Mouse (Mus musculus): ENCODE results near the gene Mrps27. TPM values are rescaled to one million over a fixed set of nuclear protein-coding genes. Genes with fewer than 3 reads are reported as not detected.
A peak's percentile ranks its signal among the peaks of the same experiment; 100 is the strongest.

Mrps27 gene
- total and polyA plus RNA-seq, 2 experiments from 2014 or later: 17.5 to 41.7 TPM

DNA sequence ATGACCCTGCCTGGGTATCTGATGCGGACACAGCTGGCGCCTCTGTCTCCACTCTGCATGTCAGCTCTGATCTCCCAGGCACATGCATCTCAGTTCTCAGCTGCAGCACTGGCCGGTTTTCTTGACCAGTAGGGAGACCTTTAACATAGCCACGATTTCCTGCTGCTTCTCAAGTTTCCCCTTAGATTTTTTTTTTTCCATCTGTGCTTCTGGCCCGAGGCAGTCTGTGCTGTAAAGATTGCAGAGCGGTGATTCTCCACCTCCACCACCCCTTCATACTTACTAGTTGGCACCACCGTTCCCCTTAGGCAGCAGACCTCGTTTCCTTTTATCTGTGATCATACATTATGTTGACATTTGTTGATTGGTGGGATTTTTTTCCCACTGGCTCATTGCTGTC lies 6.6 kb downstream of the Mrps27 start:
- 85% methylated on average over 8 of the region's 8 CpGs for WGBS
- DNase-seq (ENCODE audit: low spot score) (no peak), ATAC-seq (no peak)
- no peak overlapping the region for H3K9ac ChIP-seq (replicated peaks; ENCODE audit: low read length)
- H3K4me3 ChIP-seq (ENCODE audit: low read length): no peak overlapping the region
- no peak overlapping the region for H3K4me2 ChIP-seq (ENCODE audit: low read depth, low read length)
- H3K36me3 ChIP-seq (ENCODE audit: insufficient read depth, low read length): peaks cover 4% of the 10 kb centered on the region; the same call in 1 of the 2 replicates
- 0 out of 2 replicates have a peak, but pooled peaks cover 4% of the 10 kb centered on the region for H3K4me1 ChIP-seq (ENCODE audit: insufficient read depth, low read length)
- TF ChIP-seq CTCF (IDR thresholded peaks at IDR 0.05; ENCODE audit: low read depth): no peak
- no peak overlapping the region for H3K27ac ChIP-seq
- no peaks in the 10 kb centered on the region for H3K27me3 ChIP-seq (ENCODE audit: insufficient read depth, low read length)
- H3K9me3 ChIP-seq (ENCODE audit: low read length): no peaks in the 10 kb centered on the region

DNA sequence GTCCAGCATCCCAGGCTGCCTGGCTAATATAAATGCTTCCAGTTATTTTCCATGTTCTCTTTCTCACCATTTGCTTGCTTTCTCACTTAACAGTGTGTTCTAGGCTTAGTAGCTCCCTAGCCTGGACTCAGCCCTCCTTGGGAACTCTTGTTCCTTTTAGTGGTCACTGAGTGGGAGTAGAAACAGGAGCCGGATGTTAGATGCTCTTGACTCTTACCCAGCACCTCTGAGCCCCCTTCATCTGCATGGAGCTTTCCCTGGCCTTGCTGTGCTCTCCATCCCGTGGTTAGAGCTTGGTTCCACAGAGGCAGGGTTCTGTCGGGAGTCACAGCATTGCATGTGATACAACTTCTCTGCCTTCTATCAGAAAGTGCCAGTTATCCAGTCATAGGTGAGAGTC lies 7.0 kb downstream of the Mrps27 start:
- no peak overlapping the region for H3K4me2 ChIP-seq (ENCODE audit: low read depth, low read length)
- 0 out of 2 replicates have a peak, but pooled peaks cover 4% of the 10 kb centered on the region for H3K4me1 ChIP-seq (ENCODE audit: insufficient read depth, low read length)
- DNase-seq (ENCODE audit: low spot score) (no peak), ATAC-seq (no peak)
- H3K9ac ChIP-seq (replicated peaks; ENCODE audit: low read length): no peak overlapping the region
- H3K4me3 ChIP-seq (ENCODE audit: low read length): no peak overlapping the region
- H3K27ac ChIP-seq: no peak overlapping the region
- H3K36me3 ChIP-seq (ENCODE audit: insufficient read depth, low read length): peaks cover 4% of the 10 kb centered on the region; the same call in 1 of the 2 replicates
- no peaks in the 10 kb centered on the region for H3K9me3 ChIP-seq (ENCODE audit: low read length)
- TF ChIP-seq CTCF (IDR thresholded peaks at IDR 0.05; ENCODE audit: low read depth): no peak
- 88% methylated on average over 3 of the region's 3 CpGs for WGBS
- no peaks in the 10 kb centered on the region for H3K27me3 ChIP-seq (ENCODE audit: insufficient read depth, low read length)

DNA sequence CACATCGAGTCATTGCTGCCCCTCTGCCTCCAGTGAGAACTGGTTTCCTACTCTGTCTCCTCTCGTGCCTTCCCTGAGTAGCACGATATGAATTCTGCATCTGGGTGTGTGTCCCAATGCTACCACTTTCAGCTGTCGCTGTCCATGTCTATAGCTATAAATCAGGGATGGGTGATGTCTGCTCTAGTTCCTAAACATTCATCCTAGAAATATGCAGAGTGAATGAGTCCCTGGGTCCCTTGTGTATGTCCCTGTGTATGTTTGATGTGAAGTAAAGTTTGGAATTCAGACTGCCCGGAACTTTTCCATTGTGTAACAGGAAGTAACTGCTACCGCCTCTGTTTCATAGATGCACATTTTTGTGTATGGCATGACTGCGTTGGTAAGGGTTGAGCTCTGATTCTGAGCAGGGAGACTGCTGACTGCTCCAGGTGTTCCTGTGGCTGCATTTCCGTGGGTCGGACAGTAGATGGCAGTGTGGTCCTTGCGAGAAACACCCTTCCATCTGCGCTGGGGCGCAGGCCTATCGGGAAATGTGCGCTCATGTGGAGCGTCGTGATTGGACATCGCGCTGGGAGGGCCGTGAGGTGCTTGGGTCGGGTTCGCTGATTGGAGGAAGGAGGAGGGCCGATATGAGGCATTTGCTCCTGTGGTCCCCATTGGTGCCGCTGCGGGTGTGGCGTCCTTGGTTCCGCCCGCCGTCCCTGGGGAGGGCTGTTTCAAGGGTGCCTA lies 8.3 kb downstream of the Mrps27 start:
- H3K27me3 ChIP-seq (ENCODE audit: insufficient read depth, low read length): no peaks in the 10 kb centered on the region
- peak overlapping the region; percentile 70 for H3K4me2 ChIP-seq (ENCODE audit: low read depth, low read length)
- peak overlapping the region; percentile 79 for H3K27ac ChIP-seq
- peak overlapping the region; percentile 45 for H3K9ac ChIP-seq (replicated peaks; ENCODE audit: low read length)
- H3K4me3 ChIP-seq (ENCODE audit: low read length): peak overlapping the region; percentile 39
- ATAC-seq (peak; percentile 100), DNase-seq (ENCODE audit: low spot score) (peak; percentile 98)
- H3K4me1 ChIP-seq (ENCODE audit: insufficient read depth, low read length): 0 out of 2 replicates have a peak, but pooled peaks cover 4% of the 10 kb centered on the region
- 12% methylated on average over 28 of the region's 28 CpGs for WGBS
- no peaks in the 10 kb centered on the region for H3K9me3 ChIP-seq (ENCODE audit: low read length)
- TF ChIP-seq CTCF (IDR thresholded peaks at IDR 0.05; ENCODE audit: low read depth): peak; percentile 100
- H3K36me3 ChIP-seq (ENCODE audit: insufficient read depth, low read length): peaks cover 4% of the 10 kb centered on the region; the same call in 1 of the 2 replicates

DNA sequence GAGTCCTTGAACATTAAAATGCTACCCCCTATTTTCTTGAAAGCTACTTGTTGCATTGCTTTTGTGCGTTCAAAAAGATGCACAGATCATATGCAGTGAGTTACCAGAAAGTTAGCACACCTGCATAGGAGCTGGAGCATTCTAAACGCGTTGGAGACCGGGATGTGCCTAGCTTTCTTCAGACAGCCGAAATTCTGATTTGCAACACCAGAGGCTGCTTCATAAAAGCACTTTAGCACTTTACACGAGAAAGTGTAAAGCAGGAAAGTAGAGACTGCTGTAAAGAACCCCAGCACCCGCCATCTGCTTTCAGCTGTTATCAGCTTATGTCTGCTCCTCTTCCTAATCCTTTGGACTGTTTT lies 8.9 kb downstream of the Mrps27 start:
- Histone ChIP-seq H3K4me2 (ENCODE audit: low read depth, low read length) (peak overlapping the region; percentile 70), H3K4me3 (ENCODE audit: low read length) (peak overlapping the region; percentile 39), H3K9ac (replicated peaks; ENCODE audit: low read length) (peak overlapping the region; percentile 45), H3K27me3 (ENCODE audit: insufficient read depth, low read length) (no peaks in the 10 kb centered on the region), H3K27ac (peak overlapping the region; percentile 79), H3K4me1 (ENCODE audit: insufficient read depth, low read length) (0 out of 2 replicates have a peak, but pooled peaks cover 4% of the 10 kb centered on the region), H3K9me3 (ENCODE audit: low read length) (no peaks in the 10 kb centered on the region), H3K36me3 (ENCODE audit: insufficient read depth, low read length) (peaks cover 4% of the 10 kb centered on the region; the same call in 1 of the 2 replicates)
- ATAC-seq (no peak), DNase-seq (ENCODE audit: low spot score) (no peak)
- TF ChIP-seq CTCF (IDR thresholded peaks at IDR 0.05; ENCODE audit: low read depth): no peak
- whole genome bisulfite sequencing: 9% methylated on average over 7 of the region's 7 CpGs

DNA sequence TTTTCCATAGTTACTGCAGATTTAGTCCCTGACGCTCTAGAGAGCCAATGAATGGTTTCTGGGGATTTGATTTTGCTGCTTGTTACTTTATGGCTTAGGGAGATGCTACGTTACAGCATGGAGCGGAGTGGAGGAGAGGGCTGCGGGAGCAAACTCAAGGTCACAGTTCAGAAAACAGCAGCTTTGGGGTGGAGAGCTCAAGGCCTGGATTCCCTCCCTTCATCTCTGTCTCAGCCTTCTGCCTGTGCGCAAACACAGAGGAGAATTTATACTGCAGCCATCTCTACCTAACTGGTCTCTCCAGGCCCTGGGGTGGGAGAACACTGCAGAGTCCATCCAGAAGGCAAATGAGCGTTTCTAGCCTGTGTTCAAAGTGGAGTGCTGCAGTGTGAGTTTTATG lies 10.5 kb downstream of the Mrps27 start:
- TF ChIP-seq CTCF (IDR thresholded peaks at IDR 0.05; ENCODE audit: low read depth): no peak
- Histone ChIP-seq H3K27ac (no peak overlapping the region), H3K4me1 (ENCODE audit: insufficient read depth, low read length) (0 out of 2 replicates have a peak, but pooled peaks cover 4% of the 10 kb centered on the region), H3K4me2 (ENCODE audit: low read depth, low read length) (no peak overlapping the region), H3K4me3 (ENCODE audit: low read length) (no peak overlapping the region), H3K36me3 (ENCODE audit: insufficient read depth, low read length) (peaks cover 2% of the 10 kb centered on the region; the same call in 1 of the 2 replicates), H3K9ac (replicated peaks; ENCODE audit: low read length) (no peak overlapping the region), H3K9me3 (ENCODE audit: low read length) (no peaks in the 10 kb centered on the region), H3K27me3 (ENCODE audit: insufficient read depth, low read length) (no peaks in the 10 kb centered on the region)
- 91% methylated on average over 6 of the region's 6 CpGs for WGBS
- no peak for ATAC-seq
- no peak for DNase-seq (ENCODE audit: low spot score)

DNA sequence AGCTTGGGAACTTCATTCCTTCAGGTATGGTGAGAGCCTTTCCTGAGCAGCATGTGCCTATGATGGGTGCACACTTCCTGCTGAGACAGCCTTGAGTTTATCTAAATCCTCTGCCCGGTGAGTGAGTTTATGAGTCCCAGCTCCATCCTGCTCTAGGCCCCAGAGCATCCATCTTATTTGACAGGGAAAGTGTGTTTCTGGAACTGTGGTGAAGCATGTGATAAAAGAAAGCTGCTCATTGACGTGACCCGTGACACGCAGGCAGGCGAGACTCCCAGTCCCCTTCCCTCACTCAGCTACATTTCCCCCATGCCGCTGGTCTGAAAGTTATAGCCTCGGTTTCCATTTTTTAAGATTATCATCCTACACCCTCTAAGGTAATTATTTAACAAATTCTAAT lies 11.3 kb downstream of the Mrps27 start:
- Histone ChIP-seq H3K27ac (no peak overlapping the region), H3K36me3 (ENCODE audit: insufficient read depth, low read length) (no peaks in the 10 kb centered on the region), H3K4me1 (ENCODE audit: insufficient read depth, low read length) (0 out of 2 replicates have a peak, but pooled peaks cover 4% of the 10 kb centered on the region), H3K4me3 (ENCODE audit: low read length) (no peak overlapping the region), H3K4me2 (ENCODE audit: low read depth, low read length) (no peak overlapping the region), H3K27me3 (ENCODE audit: insufficient read depth, low read length) (no peaks in the 10 kb centered on the region), H3K9me3 (ENCODE audit: low read length) (no peaks in the 10 kb centered on the region), H3K9ac (replicated peaks; ENCODE audit: low read length) (no peak overlapping the region)
- no peak for DNase-seq (ENCODE audit: low spot score)
- TF ChIP-seq CTCF (IDR thresholded peaks at IDR 0.05; ENCODE audit: low read depth): no peak
- 74% methylated on average over 7 of the region's 7 CpGs for WGBS
- ATAC-seq: no peak

Data from hindbrain, postnatal 0 days (tissue).